Mouse (Mus musculus) right cerebral cortex, postnatal 4 days (tissue): ENCODE measurements around the gene Rev1.

Experiments used
- DNase-seq: peaks from one replicate; pipeline ENCODE4 v3.0.0-alpha.2; 2022

The Rev1 gene

GRCm38 (mm10) chr1:38129501-38130267, at the start of gene Rev1:
TSS of gene Rev1 (minus strand) at chr1:38129801.
- peak; percentile 91 for DNase-seq

GRCm38 (mm10) chr1:38178929-38179328, 49.3 kb upstream of the Rev1 start:
- DNase-seq, result no peak

- DNase-seq, result no peak
Measured at GRCm38 (mm10) chr1:38176077-38176476, 46.5 kb upstream of the Rev1 start.

- DNase-seq, result no peak
Measured at GRCm38 (mm10) chr1:38171874-38172273, 42.3 kb upstream of the Rev1 start.

GRCm38 (mm10) chr1:38165696-38166095, 36.1 kb upstream of the Rev1 start:
- no peak for DNase-seq

GRCm38 (mm10) chr1:38150086-38150485, 20.5 kb upstream of the Rev1 start:
- no peak for DNase-seq

GRCm38 (mm10) chr1:38146008-38146407, 16.4 kb upstream of the Rev1 start:
- DNase-seq, result no peak

- DNase-seq, result no peak
Measured at GRCm38 (mm10) chr1:38141371-38141770, 11.8 kb upstream of the Rev1 start.

GRCm38 (mm10) chr1:38140911-38141310, 11.3 kb upstream of the Rev1 start:
- DNase-seq, result no peak

- DNase-seq, result no peak
Measured at GRCm38 (mm10) chr1:38139396-38139795, 9.8 kb upstream of the Rev1 start.

- no peak for DNase-seq
Measured at GRCm38 (mm10) chr1:38132942-38133341, 3.3 kb upstream of the Rev1 start.

- no peak for DNase-seq
Measured at GRCm38 (mm10) chr1:38130715-38131483, 1.3 kb upstream of the Rev1 start.

- peak; percentile 49 for DNase-seq
Measured at GRCm38 (mm10) chr1:38128919-38129436, 623 bp downstream of the Rev1 start.

- DNase-seq, result no peak
Measured at GRCm38 (mm10) chr1:38127036-38127435, 2.6 kb downstream of the Rev1 start.

GRCm38 (mm10) chr1:38126426-38126825, 3.2 kb downstream of the Rev1 start:
- no peak for DNase-seq

- no peak for DNase-seq
Measured at GRCm38 (mm10) chr1:38124261-38124660, 5.3 kb downstream of the Rev1 start.

GRCm38 (mm10) chr1:38120877-38121276, 8.7 kb downstream of the Rev1 start:
- no peak for DNase-seq

GRCm38 (mm10) chr1:38118624-38119023, 11.0 kb downstream of the Rev1 start:
- DNase-seq, result no peak

GRCm38 (mm10) chr1:38109786-38110185, 19.8 kb downstream of the Rev1 start:
- no peak for DNase-seq

GRCm38 (mm10) chr1:38103813-38104212, 25.8 kb downstream of the Rev1 start:
- DNase-seq, result no peak

- no peak for DNase-seq
Measured at GRCm38 (mm10) chr1:38103214-38103613, 26.4 kb downstream of the Rev1 start.

- no peak for DNase-seq
Measured at GRCm38 (mm10) chr1:38081316-38081715, 48.3 kb downstream of the Rev1 start.

GRCm38 (mm10) chr1:38071326-38071725, 58.3 kb downstream of the Rev1 start:
- DNase-seq, result no peak

GRCm38 (mm10) chr1:38067276-38067675, 62.3 kb downstream of the Rev1 start:
- no peak for DNase-seq
